Mouse (Mus musculus): ENCODE results near the gene Aqp7. TPM values are rescaled to one million over a fixed set of nuclear protein-coding genes. Genes with fewer than 3 reads are reported as not detected.
"Not testable (repeated sequence)": the region's sequence is repeated elsewhere in the genome, so short reads cannot be mapped to it uniquely, and the experiment has no call there.

The Aqp7 gene
- polyA plus RNA-seq, 1 experiment from 2014 or later: 0.16 TPM

DNA sequence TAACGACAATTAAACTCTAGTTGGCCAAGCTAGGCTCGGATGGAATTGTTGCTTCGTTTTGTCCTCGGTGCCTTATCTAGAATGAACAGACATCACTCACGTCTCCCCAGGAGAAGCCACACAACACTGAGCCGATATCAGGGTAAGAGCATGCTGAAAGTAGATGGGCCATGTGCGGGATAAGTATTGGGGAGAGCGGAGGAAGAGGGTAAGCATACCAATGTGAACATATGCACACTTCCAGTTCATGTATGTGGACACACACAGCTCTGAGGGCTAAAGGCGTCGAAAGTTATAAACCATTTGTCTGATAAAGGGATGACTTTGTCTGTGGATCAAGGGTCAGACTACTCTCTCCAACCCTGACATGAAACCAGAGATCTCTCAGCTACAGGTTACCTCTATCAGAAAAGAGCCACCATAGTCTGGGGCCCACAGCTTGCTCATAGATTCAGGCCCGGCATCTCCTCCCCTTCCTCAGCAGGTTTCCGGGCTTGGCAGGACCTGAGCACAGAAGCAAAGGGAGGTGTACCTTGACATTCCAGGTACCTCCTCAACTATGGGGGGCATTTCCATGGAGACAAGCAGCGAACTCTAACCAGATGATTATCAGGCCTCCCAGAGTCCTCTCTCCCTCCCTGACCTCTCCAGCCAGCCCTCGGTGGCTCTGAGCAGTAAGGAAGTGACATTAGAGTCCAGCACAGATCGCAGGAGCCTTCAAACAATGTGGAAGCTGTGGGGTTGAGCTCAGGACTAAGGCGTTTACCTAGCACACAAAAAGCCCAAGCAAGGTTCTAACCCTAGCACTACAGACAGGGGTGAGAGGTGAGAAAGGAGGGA is 39.7 kb upstream of the Aqp7 start:
- Histone ChIP-seq H3K4me1 (ENCODE audit: control insufficient read depth, insufficient read depth, low read length) (no peaks in the 10 kb centered on the region), H3K9me3 (ENCODE audit: control insufficient read depth, low read length) (no peaks in the 10 kb centered on the region), H3K36me3 (ENCODE audit: control insufficient read depth, insufficient read depth, low read length) (no peaks in the 10 kb centered on the region), H3K27me3 (ENCODE audit: control insufficient read depth, insufficient read depth, low read length) (no peaks in the 10 kb centered on the region), H3K4me3 (replicated peaks; ENCODE audit: low read depth, low read length) (no peak overlapping the region), H3K27ac (replicated peaks; ENCODE audit: low read depth, low read length) (no peak overlapping the region), H3K9ac (replicated peaks; ENCODE audit: low read length) (no peak overlapping the region), H3K4me2 (ENCODE audit: low read length) (no peak overlapping the region)
- ATAC-seq (ENCODE audit: low FRiP score, low TSS enrichment) (no peak), DNase-seq (no peak)
- WGBS: 88% methylated on average over 16 of the region's 16 CpGs

DNA sequence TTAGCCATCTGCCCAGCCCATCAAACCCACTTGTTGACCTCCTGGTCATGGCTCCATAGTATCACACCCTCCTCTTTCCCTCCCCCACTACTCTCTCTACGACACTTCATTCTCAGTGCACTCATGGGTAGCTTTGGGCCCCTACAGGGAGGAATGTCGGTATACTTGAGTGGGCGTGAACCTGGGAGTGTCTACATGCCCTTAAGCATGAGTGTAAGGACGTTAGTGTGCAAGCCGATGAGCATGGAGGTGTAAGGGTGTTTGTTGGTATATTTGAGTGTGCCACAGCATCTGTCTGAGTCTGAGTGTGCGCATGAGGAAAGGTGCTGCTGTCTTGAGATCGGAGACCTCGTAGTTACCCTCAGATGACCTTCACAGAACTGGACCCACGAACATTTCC is 39.0 kb upstream of the Aqp7 start:
- Histone ChIP-seq H3K4me3 (replicated peaks; ENCODE audit: low read depth, low read length) (no peak overlapping the region), H3K9ac (replicated peaks; ENCODE audit: low read length) (no peak overlapping the region), H3K27me3 (ENCODE audit: control insufficient read depth, insufficient read depth, low read length) (no peaks in the 10 kb centered on the region), H3K27ac (replicated peaks; ENCODE audit: low read depth, low read length) (no peak overlapping the region), H3K4me1 (ENCODE audit: control insufficient read depth, insufficient read depth, low read length) (no peaks in the 10 kb centered on the region), H3K9me3 (ENCODE audit: control insufficient read depth, low read length) (no peaks in the 10 kb centered on the region), H3K36me3 (ENCODE audit: control insufficient read depth, insufficient read depth, low read length) (no peaks in the 10 kb centered on the region), H3K4me2 (ENCODE audit: low read length) (no peak overlapping the region)
- DNase-seq: no peak
- ATAC-seq (ENCODE audit: low FRiP score, low TSS enrichment): no peak
- 81% methylated on average over 9 of the region's 9 CpGs for WGBS

DNA sequence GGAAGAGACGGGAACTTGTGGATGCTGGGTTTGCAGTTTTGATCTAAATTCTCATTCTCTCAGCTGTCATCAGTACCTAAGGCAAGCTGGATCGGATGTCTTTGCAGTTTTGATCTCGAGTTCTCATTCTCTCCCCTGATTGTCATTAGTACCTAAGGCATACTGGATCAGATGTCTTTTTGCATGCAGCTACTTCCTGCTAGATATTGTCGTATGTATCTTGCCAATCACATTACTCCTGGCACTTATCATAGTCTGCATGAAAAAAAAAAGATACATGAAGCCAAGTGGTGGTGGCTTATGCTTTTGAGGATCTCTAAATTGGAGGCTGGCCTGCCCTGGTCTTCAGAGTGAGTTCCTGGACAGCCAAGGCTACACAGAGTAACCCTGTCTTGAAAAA is 36.9 kb upstream of the Aqp7 start:
- no peak overlapping the region for H3K9ac ChIP-seq (replicated peaks; ENCODE audit: low read length)
- no peak overlapping the region for H3K4me2 ChIP-seq (ENCODE audit: low read length)
- H3K4me3 ChIP-seq (replicated peaks; ENCODE audit: low read depth, low read length): no peak overlapping the region
- 89% methylated on average over 4 of the region's 4 CpGs for WGBS
- DNase-seq (no peak), ATAC-seq (ENCODE audit: low FRiP score, low TSS enrichment) (no peak)
- H3K27me3 ChIP-seq (ENCODE audit: control insufficient read depth, insufficient read depth, low read length): no peaks in the 10 kb centered on the region
- H3K36me3 ChIP-seq (ENCODE audit: control insufficient read depth, insufficient read depth, low read length): no peaks in the 10 kb centered on the region
- 0 out of 2 replicates have a peak, but pooled peaks cover 2% of the 10 kb centered on the region for H3K9me3 ChIP-seq (ENCODE audit: control insufficient read depth, low read length)
- H3K27ac ChIP-seq (replicated peaks; ENCODE audit: low read depth, low read length): no peak overlapping the region
- H3K4me1 ChIP-seq (ENCODE audit: control insufficient read depth, insufficient read depth, low read length): no peaks in the 10 kb centered on the region

DNA sequence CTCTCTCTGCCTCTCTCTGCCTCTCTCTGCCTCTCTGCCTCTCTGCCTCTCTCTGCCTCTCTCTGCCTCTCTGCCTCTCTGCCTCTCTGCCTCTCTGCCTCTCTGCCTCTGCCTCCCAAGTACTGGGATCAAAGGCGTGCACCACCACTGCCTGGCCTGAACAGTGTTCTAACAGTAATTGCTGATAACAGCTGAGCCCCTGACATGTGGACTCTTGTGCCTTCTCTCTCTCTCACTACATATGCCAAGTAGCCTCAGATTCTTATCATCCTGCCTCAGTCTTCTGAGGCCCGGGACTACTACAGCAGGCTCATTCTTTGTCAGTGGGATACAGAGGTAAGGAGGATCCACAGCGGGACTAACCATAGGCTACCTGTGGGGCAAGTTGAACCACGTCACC is 34.9 kb upstream of the Aqp7 start:
- H3K9ac ChIP-seq (replicated peaks; ENCODE audit: low read length); H3K9me3 ChIP-seq (ENCODE audit: control insufficient read depth, low read length); H3K27me3 ChIP-seq (ENCODE audit: control insufficient read depth, insufficient read depth, low read length); ATAC-seq (ENCODE audit: low FRiP score, low TSS enrichment); H3K4me3 ChIP-seq (replicated peaks; ENCODE audit: low read depth, low read length); H3K4me1 ChIP-seq (ENCODE audit: control insufficient read depth, insufficient read depth, low read length); H3K36me3 ChIP-seq (ENCODE audit: control insufficient read depth, insufficient read depth, low read length); DNase-seq; H3K27ac ChIP-seq (replicated peaks; ENCODE audit: low read depth, low read length); H3K4me2 ChIP-seq (ENCODE audit: low read length): not testable (repeated sequence)
- WGBS: 65% methylated on average over 4 of the region's 4 CpGs

DNA sequence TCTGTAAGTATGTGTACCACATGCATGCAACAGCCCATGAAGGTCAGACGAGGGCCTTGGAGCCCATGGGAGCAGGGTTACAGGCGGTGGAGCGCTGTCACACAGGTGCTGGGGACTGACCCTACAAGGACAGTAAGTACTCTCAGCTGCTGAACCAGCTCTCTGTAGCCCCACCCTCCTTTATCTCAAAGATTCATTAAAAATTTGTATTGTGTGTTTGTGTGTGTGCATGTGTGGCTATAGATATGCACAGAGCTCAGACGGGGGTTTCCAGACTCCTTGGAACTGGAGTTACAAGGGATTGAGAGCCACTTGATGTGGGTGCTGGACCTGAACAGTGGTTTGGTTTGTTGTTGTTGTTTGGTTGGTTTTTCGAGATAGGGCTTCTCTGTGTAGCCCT is 33.8 kb upstream of the Aqp7 start:
- Histone ChIP-seq H3K36me3 (ENCODE audit: control insufficient read depth, insufficient read depth, low read length) (no peaks in the 10 kb centered on the region), H3K4me1 (ENCODE audit: control insufficient read depth, insufficient read depth, low read length) (no peaks in the 10 kb centered on the region), H3K27me3 (ENCODE audit: control insufficient read depth, insufficient read depth, low read length) (no peaks in the 10 kb centered on the region), H3K27ac (replicated peaks; ENCODE audit: low read depth, low read length) (no peak overlapping the region), H3K4me2 (ENCODE audit: low read length) (no peak overlapping the region), H3K9me3 (ENCODE audit: control insufficient read depth, low read length) (0 out of 2 replicates have a peak, but pooled peaks cover 2% of the 10 kb centered on the region), H3K9ac (replicated peaks; ENCODE audit: low read length) (no peak overlapping the region), H3K4me3 (replicated peaks; ENCODE audit: low read depth, low read length) (no peak overlapping the region)
- no peak for DNase-seq
- WGBS: 83% methylated on average over 5 of the region's 5 CpGs
- ATAC-seq (ENCODE audit: low FRiP score, low TSS enrichment): no peak

DNA sequence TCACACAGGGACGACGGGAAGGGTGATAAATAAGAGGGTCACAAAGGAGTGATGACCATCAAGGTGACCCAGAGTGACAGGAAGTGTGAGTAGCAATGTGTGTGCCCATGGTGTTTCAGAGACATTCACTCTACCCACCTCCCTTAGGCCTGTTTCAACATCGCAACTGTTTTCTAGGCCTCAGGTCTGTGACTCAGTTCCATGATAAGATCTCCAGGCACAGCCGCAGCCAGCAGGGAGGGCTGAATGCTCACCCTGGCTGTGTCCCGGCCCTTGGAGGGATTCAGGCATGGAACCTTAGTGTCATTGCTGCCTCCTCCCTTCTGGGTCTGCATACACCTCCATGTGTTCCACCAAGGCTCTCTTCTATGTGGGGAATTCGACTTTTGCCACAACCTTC is 30.8 kb upstream of the Aqp7 start:
- H3K4me3 ChIP-seq (replicated peaks; ENCODE audit: low read depth, low read length): no peak overlapping the region
- no peaks in the 10 kb centered on the region for H3K4me1 ChIP-seq (ENCODE audit: control insufficient read depth, insufficient read depth, low read length)
- H3K4me2 ChIP-seq (ENCODE audit: low read length): no peak overlapping the region
- H3K27ac ChIP-seq (replicated peaks; ENCODE audit: low read depth, low read length): no peak overlapping the region
- no peaks in the 10 kb centered on the region for H3K27me3 ChIP-seq (ENCODE audit: control insufficient read depth, insufficient read depth, low read length)
- DNase-seq (no peak), ATAC-seq (ENCODE audit: low FRiP score, low TSS enrichment) (no peak)
- no peaks in the 10 kb centered on the region for H3K36me3 ChIP-seq (ENCODE audit: control insufficient read depth, insufficient read depth, low read length)
- H3K9ac ChIP-seq (replicated peaks; ENCODE audit: low read length): no peak overlapping the region
- H3K9me3 ChIP-seq (ENCODE audit: control insufficient read depth, low read length): 0 out of 2 replicates have a peak, but pooled peaks cover 2% of the 10 kb centered on the region
- 82% methylated on average over 6 of the region's 6 CpGs for whole genome bisulfite sequencing

DNA sequence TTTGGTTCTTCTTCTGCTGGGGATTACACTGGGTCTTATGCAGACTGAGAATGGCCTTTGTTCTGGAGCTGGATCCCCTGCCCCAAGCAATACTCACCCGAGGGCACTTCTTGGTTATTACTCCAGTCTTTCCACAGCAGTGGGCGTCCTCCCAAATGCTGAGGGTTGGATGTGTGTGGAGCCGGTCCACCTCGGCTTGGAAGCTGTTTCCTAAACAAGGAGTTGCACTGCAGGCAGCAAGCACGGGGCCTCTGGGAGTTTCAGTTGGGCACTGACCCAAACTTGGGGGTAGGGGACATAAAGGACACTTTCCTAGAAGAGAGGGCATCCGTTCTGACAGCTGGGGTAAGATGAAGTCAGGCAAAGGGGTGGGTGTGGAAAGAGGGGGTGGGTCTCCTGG is 26.5 kb upstream of the Aqp7 start:
- Histone ChIP-seq H3K9ac (replicated peaks; ENCODE audit: low read length) (no peak overlapping the region), H3K4me2 (ENCODE audit: low read length) (no peak overlapping the region), H3K36me3 (ENCODE audit: control insufficient read depth, insufficient read depth, low read length) (no peaks in the 10 kb centered on the region), H3K4me1 (ENCODE audit: control insufficient read depth, insufficient read depth, low read length) (no peaks in the 10 kb centered on the region), H3K27me3 (ENCODE audit: control insufficient read depth, insufficient read depth, low read length) (no peaks in the 10 kb centered on the region), H3K9me3 (ENCODE audit: control insufficient read depth, low read length) (no peaks in the 10 kb centered on the region), H3K4me3 (replicated peaks; ENCODE audit: low read depth, low read length) (no peak overlapping the region), H3K27ac (replicated peaks; ENCODE audit: low read depth, low read length) (no peak overlapping the region)
- ATAC-seq (ENCODE audit: low FRiP score, low TSS enrichment) (no peak), DNase-seq (no peak)
- WGBS: 81% methylated on average over 6 of the region's 6 CpGs

DNA sequence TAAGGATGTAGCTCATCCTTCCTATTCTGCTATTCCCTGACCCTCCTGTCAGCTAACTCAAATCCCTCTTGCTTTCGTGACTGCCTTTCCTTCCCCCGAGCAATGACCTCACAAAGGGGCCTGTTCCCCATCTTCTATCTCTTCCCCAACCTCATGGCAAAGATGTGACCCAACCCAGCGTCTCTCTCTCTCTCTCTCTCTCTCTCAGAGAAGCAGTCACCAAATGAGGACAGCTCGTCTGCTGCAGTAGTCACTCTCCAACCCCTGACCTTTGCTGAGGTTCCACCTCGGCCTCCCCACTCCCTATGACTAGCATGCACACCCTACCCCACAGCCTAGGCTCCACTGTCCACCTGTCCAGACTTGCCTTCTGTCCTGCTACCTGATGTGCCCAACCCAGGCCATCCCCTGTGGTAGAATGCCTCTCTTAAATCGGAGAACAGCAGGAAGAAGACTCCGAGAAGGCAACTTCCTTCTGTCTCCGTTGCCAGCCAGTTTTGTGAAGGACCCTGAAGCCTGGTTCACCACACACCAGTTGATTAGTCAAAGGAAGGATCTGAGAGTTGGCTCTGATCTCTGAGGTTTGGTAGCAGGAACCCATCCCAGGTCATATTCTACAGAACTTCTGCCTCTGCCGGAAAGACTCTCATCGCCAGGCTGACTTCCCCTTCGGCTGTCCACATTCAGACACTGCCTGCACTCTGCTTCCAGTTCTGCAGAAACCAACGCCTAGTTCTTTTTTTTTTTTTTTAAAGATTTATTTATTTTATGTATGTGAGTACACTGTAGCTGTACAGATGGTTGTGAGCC is 25.3 kb upstream of the Aqp7 start:
- DNase-seq (no peak), ATAC-seq (ENCODE audit: low FRiP score, low TSS enrichment) (no peak)
- Histone ChIP-seq H3K36me3 (ENCODE audit: control insufficient read depth, insufficient read depth, low read length) (no peaks in the 10 kb centered on the region), H3K4me3 (replicated peaks; ENCODE audit: low read depth, low read length) (no peak overlapping the region), H3K27ac (replicated peaks; ENCODE audit: low read depth, low read length) (no peak overlapping the region), H3K9ac (replicated peaks; ENCODE audit: low read length) (no peak overlapping the region), H3K27me3 (ENCODE audit: control insufficient read depth, insufficient read depth, low read length) (no peaks in the 10 kb centered on the region), H3K4me2 (ENCODE audit: low read length) (no peak overlapping the region), H3K4me1 (ENCODE audit: control insufficient read depth, insufficient read depth, low read length) (no peaks in the 10 kb centered on the region), H3K9me3 (ENCODE audit: control insufficient read depth, low read length) (no peaks in the 10 kb centered on the region)
- WGBS: 86% methylated on average over 12 of the region's 12 CpGs

Measured in midbrain, embryonic 14.5 days (tissue).